Mouse (Mus musculus): ENCODE data around the gene Cpvl. TPM values are rescaled to one million over a fixed set of nuclear protein-coding genes. Genes with fewer than 3 reads are reported as not detected.

Cpvl gene
- total and polyA plus RNA-seq, 3 experiments, result not detected

DNA sequence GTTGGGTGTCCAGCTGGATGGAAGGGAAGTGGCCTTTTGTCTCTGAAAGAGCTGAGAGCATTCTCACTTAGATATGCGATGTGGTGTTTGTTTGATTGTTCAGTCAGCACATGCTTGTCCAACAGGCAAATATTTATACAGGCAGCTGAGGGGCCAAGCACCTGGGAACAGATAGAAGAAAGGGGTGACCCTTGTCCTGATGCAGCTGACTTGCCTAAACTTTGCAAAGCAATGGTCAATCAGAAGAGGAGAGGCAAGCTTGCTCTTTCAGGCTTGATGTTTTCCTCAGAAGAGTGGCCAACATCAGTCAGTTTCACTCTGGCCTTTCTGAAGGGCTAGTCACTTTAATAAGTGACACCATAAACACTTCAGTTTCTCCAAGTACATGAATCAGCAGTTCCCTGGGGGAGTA, 72.4 kb downstream of the Cpvl start:
- Histone ChIP-seq H3K4me3 (ENCODE audit: control insufficient read depth in 1 of 2, insufficient read depth in 1 of 2, low read depth in 2 of 2, low read length in 2 of 2) (no peak overlapping the region), H3K27ac (ENCODE audit: control insufficient read depth, low read depth, low read length) (no peak overlapping the region), H3K27me3 (ENCODE audit: control insufficient read depth in 1 of 2, insufficient read depth in 2 of 2, low read length in 2 of 2) (no peaks in the 10 kb centered on the region), H3K9ac (ENCODE audit: control insufficient read depth, low read depth, low read length, poor library complexity, severe bottlenecking) (no peak overlapping the region), H3K79me2 (ENCODE audit: control insufficient read depth, insufficient read depth, low read length, poor library complexity) (no peaks in the 10 kb centered on the region), H3K9me3 (replicated peaks; ENCODE audit: insufficient read depth, low read length) (no peaks in the 10 kb centered on the region), H3K36me3 (ENCODE audit: control insufficient read depth in 1 of 2, insufficient read depth in 2 of 2, low read length in 2 of 2) (no peaks in the 10 kb centered on the region), H3K4me1 (ENCODE audit: control insufficient read depth in 1 of 2, insufficient read depth in 2 of 2, low read length in 2 of 2) (no peaks in the 10 kb centered on the region)
- no peak for TF ChIP-seq GATA1 (IDR thresholded peaks at IDR 0.05; ENCODE audit: low read depth, low read length)
- no peak for TF ChIP-seq KAT2A (conservative IDR thresholded peaks at IDR 0.05; ENCODE audit: low read depth, low read length)
- no peak for DNase-seq (ENCODE audit: low read depth, low spot score)

DNA sequence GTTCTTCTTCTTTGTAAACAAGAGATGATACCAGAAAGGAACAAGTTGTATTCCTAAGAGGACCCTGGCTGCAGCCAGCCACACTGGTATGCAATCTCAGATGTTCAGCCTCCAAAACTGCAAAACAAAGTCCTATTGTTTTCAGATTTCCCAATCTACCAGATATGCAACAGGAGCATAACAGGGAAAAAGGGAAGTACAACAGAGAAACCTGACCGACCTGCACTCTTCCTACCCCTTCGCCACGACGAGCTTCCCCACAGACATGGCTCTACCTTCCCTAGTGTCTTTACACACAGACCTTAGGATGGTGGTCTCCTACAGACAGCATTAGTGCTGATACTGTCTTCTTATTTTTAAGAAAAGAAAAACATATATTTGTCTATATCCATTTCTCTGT, 72.9 kb downstream of the Cpvl start:
- Histone ChIP-seq H3K36me3 (ENCODE audit: control insufficient read depth in 1 of 2, insufficient read depth in 2 of 2, low read length in 2 of 2) (no peaks in the 10 kb centered on the region), H3K9me3 (replicated peaks; ENCODE audit: insufficient read depth, low read length) (no peaks in the 10 kb centered on the region), H3K27ac (ENCODE audit: control insufficient read depth, low read depth, low read length) (no peak overlapping the region), H3K4me3 (ENCODE audit: control insufficient read depth in 1 of 2, insufficient read depth in 1 of 2, low read depth in 2 of 2, low read length in 2 of 2) (no peak overlapping the region), H3K9ac (ENCODE audit: control insufficient read depth, low read depth, low read length, poor library complexity, severe bottlenecking) (no peak overlapping the region), H3K79me2 (ENCODE audit: control insufficient read depth, insufficient read depth, low read length, poor library complexity) (no peaks in the 10 kb centered on the region), H3K27me3 (ENCODE audit: control insufficient read depth in 1 of 2, insufficient read depth in 2 of 2, low read length in 2 of 2) (no peaks in the 10 kb centered on the region), H3K4me1 (ENCODE audit: control insufficient read depth in 1 of 2, insufficient read depth in 2 of 2, low read length in 2 of 2) (no peaks in the 10 kb centered on the region)
- DNase-seq (ENCODE audit: low read depth, low spot score), result no peak
- TF ChIP-seq UBTF (IDR thresholded peaks at IDR 0.05; ENCODE audit: borderline replicate concordance, insufficient read depth, low read depth, low read length) (no peak), RAD21 (IDR thresholded peaks at IDR 0.05; ENCODE audit: low read depth, low read length) (no peak), ZKSCAN1 (IDR thresholded peaks at IDR 0.05; ENCODE audit: low read depth, low read length) (no peak), CHD1 (IDR thresholded peaks at IDR 0.05; ENCODE audit: low read depth, low read length) (no peak), USF1 (IDR thresholded peaks at IDR 0.05; ENCODE audit: low read depth, low read length) (no peak), SIN3A (IDR thresholded peaks at IDR 0.05; ENCODE audit: low read length) (no peak), CHD2 (IDR thresholded peaks at IDR 0.05; ENCODE audit: low read length) (no peak), USF2 (IDR thresholded peaks at IDR 0.05; ENCODE audit: borderline replicate concordance in 1 of 2, insufficient read depth in 1 of 2, low read depth in 1 of 2, low read length in 2 of 2) (no peak), E2F4 (IDR thresholded peaks at IDR 0.05; ENCODE audit: borderline replicate concordance, low read depth, low read length) (no peak), HCFC1 (IDR thresholded peaks at IDR 0.05; ENCODE audit: low read depth, low read length) (no peak), POLR2A (IDR thresholded peaks at IDR 0.05; ENCODE audit: control insufficient read depth in 1 of 2, insufficient read depth in 1 of 2, low read depth in 1 of 2, low read length in 2 of 2, poor library complexity in 1 of 2) (no peak)

DNA sequence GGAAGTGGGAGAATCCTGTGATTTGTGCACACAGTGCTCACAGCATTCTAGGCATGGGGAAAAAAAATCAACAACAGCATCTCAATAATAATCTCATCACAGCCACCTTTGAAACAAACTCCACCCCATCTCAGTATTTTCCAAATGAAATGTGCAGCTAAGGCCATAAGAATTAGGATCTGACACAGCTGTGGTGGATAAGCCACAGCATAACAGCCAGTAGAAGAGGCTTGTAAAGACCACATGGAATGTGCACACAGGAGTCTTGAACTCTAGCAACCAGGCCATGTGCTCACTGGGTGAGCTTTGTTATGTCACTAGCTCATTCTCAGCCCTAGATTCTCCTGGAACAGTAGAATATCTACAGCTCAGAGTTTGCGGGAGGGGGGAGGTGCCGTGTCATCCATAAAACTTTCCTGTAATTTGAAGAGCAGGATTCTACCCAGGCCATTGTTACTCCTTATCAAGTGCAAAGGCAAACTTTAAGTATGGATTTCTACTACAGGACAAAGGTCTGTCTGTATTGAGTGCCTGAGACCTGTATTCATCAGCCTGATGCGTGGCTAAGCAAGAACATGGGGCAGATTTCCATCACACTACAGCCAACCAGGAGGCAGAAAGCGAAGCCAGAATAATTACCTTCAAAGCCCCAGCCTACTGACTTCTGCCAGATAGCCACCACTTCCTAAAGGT, 73.6 kb downstream of the Cpvl start:
- Histone ChIP-seq H3K9me3 (replicated peaks; ENCODE audit: insufficient read depth, low read length) (no peaks in the 10 kb centered on the region), H3K79me2 (ENCODE audit: control insufficient read depth, insufficient read depth, low read length, poor library complexity) (no peaks in the 10 kb centered on the region), H3K4me3 (ENCODE audit: control insufficient read depth in 1 of 2, insufficient read depth in 1 of 2, low read depth in 2 of 2, low read length in 2 of 2) (no peak overlapping the region), H3K9ac (ENCODE audit: control insufficient read depth, low read depth, low read length, poor library complexity, severe bottlenecking) (no peak overlapping the region), H3K4me1 (ENCODE audit: control insufficient read depth in 1 of 2, insufficient read depth in 2 of 2, low read length in 2 of 2) (no peaks in the 10 kb centered on the region), H3K27me3 (ENCODE audit: control insufficient read depth in 1 of 2, insufficient read depth in 2 of 2, low read length in 2 of 2) (no peaks in the 10 kb centered on the region), H3K27ac (ENCODE audit: control insufficient read depth, low read depth, low read length) (no peak overlapping the region), H3K36me3 (ENCODE audit: control insufficient read depth in 1 of 2, insufficient read depth in 2 of 2, low read length in 2 of 2) (no peaks in the 10 kb centered on the region)
- no peak for TF ChIP-seq SIN3A (IDR thresholded peaks at IDR 0.05; ENCODE audit: low read length)
- TF ChIP-seq NELFE (IDR thresholded peaks at IDR 0.05; ENCODE audit: low read depth, low read length), result no peak
- no peak for TF ChIP-seq ZC3H11A (IDR thresholded peaks at IDR 0.05; ENCODE audit: low read depth, low read length)
- no peak for TF ChIP-seq CHD1 (IDR thresholded peaks at IDR 0.05; ENCODE audit: low read depth, low read length)
- TF ChIP-seq NRF1 (IDR thresholded peaks at IDR 0.05; ENCODE audit: insufficient read depth, low read depth, low read length, poor library complexity, severe bottlenecking), result no peak
- TF ChIP-seq POLR2AphosphoS2 (IDR thresholded peaks at IDR 0.05; ENCODE audit: low read length), result no peak
- no peak for TF ChIP-seq ZMIZ1 (IDR thresholded peaks at IDR 0.05; ENCODE audit: low read depth, low read length)
- no peak for TF ChIP-seq CTCF (IDR thresholded peaks at IDR 0.05 in 2 of 3, conservative IDR thresholded peaks at IDR 0.05 in 1 of 3; ENCODE audit: control insufficient read depth in 1 of 3, insufficient read depth in 1 of 3, low read depth in 2 of 3, low read length in 3 of 3, poor library complexity in 1 of 3, severe bottlenecking in 1 of 3)
- no peak for TF ChIP-seq EP300 (IDR thresholded peaks at IDR 0.05; ENCODE audit: low read depth in 1 of 2, low read length in 2 of 2)
- no peak for TF ChIP-seq POLR2A (IDR thresholded peaks at IDR 0.05; ENCODE audit: control insufficient read depth in 1 of 2, insufficient read depth in 1 of 2, low read depth in 1 of 2, low read length in 2 of 2, poor library complexity in 1 of 2)
- DNase-seq (ENCODE audit: low read depth, low spot score), result no peak

Data from MEL (cell line).